8 mouse cellular contexts compared by ENCODE assay signal in the genomic region with DNA sequence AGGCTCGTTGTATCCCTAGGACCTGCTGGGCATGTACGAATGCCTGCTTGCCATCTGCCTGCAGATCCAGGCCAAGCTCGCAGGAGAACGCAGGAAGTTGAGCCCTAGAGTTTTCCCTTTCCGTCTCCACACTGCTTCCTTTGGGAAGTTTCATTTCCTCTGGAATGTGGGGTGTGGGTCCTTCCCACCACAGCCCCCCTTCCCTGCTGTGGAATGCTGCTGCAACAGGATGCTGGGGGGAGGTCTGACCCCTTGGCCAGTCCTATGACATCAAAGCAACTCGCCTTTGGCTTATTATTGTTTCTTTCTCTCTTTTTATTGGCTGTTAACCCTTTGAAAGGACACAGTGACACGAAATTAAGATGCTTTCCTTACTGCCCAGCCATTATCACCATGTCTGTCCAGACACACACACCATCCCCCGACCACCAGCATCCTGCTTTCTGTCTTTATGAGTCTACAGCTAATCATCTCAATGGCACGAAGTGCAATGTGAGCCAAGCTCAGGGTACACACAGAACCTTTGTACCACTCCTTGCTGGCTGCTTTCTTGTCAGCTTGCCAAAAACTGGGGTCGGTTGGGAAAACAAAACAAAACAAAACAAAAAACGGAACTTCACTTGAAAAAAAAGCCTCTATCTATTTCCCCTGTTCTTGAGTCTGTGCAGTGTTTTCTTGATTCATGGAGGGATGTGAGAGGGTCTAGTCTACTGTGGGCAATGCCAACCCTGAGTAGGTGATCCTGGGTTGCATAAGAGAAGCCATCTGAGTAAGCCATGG.
DNase-seq lines count a peak whose midpoint lies in the region; ATAC-seq and TF ChIP-seq lines count a peak whose summit lies in the region.

No protein-coding gene starts in this region.

- H3K4me2 ChIP-seq in hindbrain, postnatal 0 days (ENCODE audit: low read depth, low read length), result no peak overlapping the region
- no peak overlapping the region for H3K4me2 ChIP-seq in liver, embryonic 13.5 days

- no peak overlapping the region for H3K27ac ChIP-seq in cerebellum, adult 2 months (ENCODE audit: insufficient read depth, low read length)
- H3K27ac ChIP-seq in embryonic facial prominence, embryonic 10.5 days (replicated peaks), result peak overlapping the region; percentile 68
- no peak overlapping the region for H3K27ac ChIP-seq in hindbrain, postnatal 0 days
- 0 out of 2 replicates have a peak overlapping the region, but pooled peaks have one; percentile 19 for H3K27ac ChIP-seq in liver, embryonic 13.5 days
- H3K27ac ChIP-seq in left cerebral cortex, adult 2 months, result no peak overlapping the region

- intact Hi-C loops in left cerebral cortex, adult 2 months (cut with DNase I), result no loop called here
- intact Hi-C loops in left cerebral cortex, postnatal 14 days (cut with DNase I), result no loop called here

- no peak for TF ChIP-seq POLR2A in cerebellum, adult 2 months (IDR thresholded peaks at IDR 0.05; ENCODE audit: borderline replicate concordance, insufficient read depth, low read length)

- no peak overlapping the region for H3K9ac ChIP-seq in hindbrain, postnatal 0 days (replicated peaks; ENCODE audit: low read length)
- H3K9ac ChIP-seq in liver, embryonic 13.5 days, result no peak overlapping the region

- H3K27me3 ChIP-seq in cerebellum, adult 2 months (ENCODE audit: control insufficient read depth, insufficient read depth, low read length), result no peaks in the 10 kb centered on the region
- no peaks in the 10 kb centered on the region for H3K27me3 ChIP-seq in embryonic facial prominence, embryonic 10.5 days (replicated peaks; ENCODE audit: low read depth, poor library complexity, severe bottlenecking)
- no peaks in the 10 kb centered on the region for H3K27me3 ChIP-seq in hindbrain, postnatal 0 days (ENCODE audit: insufficient read depth, low read length)
- H3K27me3 ChIP-seq in liver, embryonic 13.5 days, result no peaks in the 10 kb centered on the region

- no peaks in the 10 kb centered on the region for H3K4me1 ChIP-seq in cerebellum, adult 2 months (ENCODE audit: control insufficient read depth, insufficient read depth, low read length)
- H3K4me1 ChIP-seq in embryonic facial prominence, embryonic 10.5 days, result peaks cover 39% of the 10 kb centered on the region
- H3K4me1 ChIP-seq in hindbrain, postnatal 0 days (ENCODE audit: insufficient read depth, low read length), result peaks cover 8% of the 10 kb centered on the region
- no peaks in the 10 kb centered on the region for H3K4me1 ChIP-seq in liver, embryonic 13.5 days (replicated peaks)

- TF ChIP-seq CTCF in cerebellum, adult 2 months (IDR thresholded peaks at IDR 0.05; ENCODE audit: borderline replicate concordance, insufficient read depth, low read depth, low read length), result no peak
- TF ChIP-seq CTCF in hindbrain, postnatal 0 days (IDR thresholded peaks at IDR 0.05; ENCODE audit: low read depth), result no peak
- no peak for TF ChIP-seq CTCF in left cerebral cortex, adult 2 months (IDR thresholded peaks at IDR 0.05)

- H3K36me3 ChIP-seq in embryonic facial prominence, embryonic 10.5 days (replicated peaks), result no peaks in the 10 kb centered on the region
- H3K36me3 ChIP-seq in hindbrain, postnatal 0 days (ENCODE audit: insufficient read depth, low read length), result no peaks in the 10 kb centered on the region
- no peaks in the 10 kb centered on the region for H3K36me3 ChIP-seq in liver, embryonic 13.5 days

- ATAC-seq in hindbrain, postnatal 0 days, result no peak
- 0 out of 2 replicates have a peak, but pooled peaks have one; percentile 41 for ATAC-seq in liver, embryonic 13.5 days (ENCODE audit: low read depth)

- no peak overlapping the region for H3K4me3 ChIP-seq in cerebellum, adult 2 months (replicated peaks; ENCODE audit: insufficient read depth, low read depth, low read length)
- 0 out of 2 replicates have a peak overlapping the region, but pooled peaks have one; percentile 13 for H3K4me3 ChIP-seq in embryonic facial prominence, embryonic 10.5 days
- no peak overlapping the region for H3K4me3 ChIP-seq in hindbrain, postnatal 0 days (ENCODE audit: low read length)
- H3K4me3 ChIP-seq in liver, embryonic 13.5 days (replicated peaks), result no peak overlapping the region
- no peak overlapping the region for H3K4me3 ChIP-seq in left cerebral cortex, adult 2 months

- WGBS in cerebellum, adult 2 months, result 14% methylated on average over 11 of the region's 11 CpGs
- 26% methylated on average over 11 of the region's 11 CpGs for WGBS in embryonic facial prominence, embryonic 10.5 days
- 21% methylated on average over 11 of the region's 11 CpGs for WGBS in hindbrain, postnatal 0 days
- whole genome bisulfite sequencing in liver, embryonic 13.5 days (ENCODE audit: insufficient replicate concordance), result 25% methylated on average over 11 of the region's 11 CpGs

- DNase-seq in cerebellum, postnatal 10 days, result peak; percentile 21 to 50
- no peak for DNase-seq in cerebellum, adult 2 months
- DNase-seq in embryonic facial prominence, embryonic 10.5 days (ENCODE audit: low spot score), result peak; percentile 49
- peak; percentile 28 for DNase-seq in hindbrain, postnatal 0 days (ENCODE audit: low spot score)
- no peak for DNase-seq in liver, embryonic 13.5 days
- DNase-seq in left cerebral cortex, adult 2 months (ENCODE audit: extremely low spot score in 1 of 2, low spot score in 2 of 2), result no peak
- DNase-seq in urinary bladder, postnatal 25 days (ENCODE audit: low spot score), result no peak
- DNase-seq in left cerebral cortex, postnatal 14 days (ENCODE audit: low spot score in 2 of 2), result no peak

- no peaks in the 10 kb centered on the region for H3K9me3 ChIP-seq in embryonic facial prominence, embryonic 10.5 days
- H3K9me3 ChIP-seq in hindbrain, postnatal 0 days (ENCODE audit: low read length), result no peaks in the 10 kb centered on the region
- no peaks in the 10 kb centered on the region for H3K9me3 ChIP-seq in liver, embryonic 13.5 days (replicated peaks)

Comparison
In these comparisons a context has a peak if more than half of its experiments do, and no peak if none do; other contexts are left out.
1. DNase-seq: peak in cerebellum, postnatal 10 days (2 of 2), embryonic facial prominence, embryonic 10.5 days (single experiment) and hindbrain, postnatal 0 days (single experiment); none in cerebellum, adult 2 months (0 of 2), liver, embryonic 13.5 days (single experiment), left cerebral cortex, adult 2 months (0 of 2), urinary bladder, postnatal 25 days (single experiment) and left cerebral cortex, postnatal 14 days (0 of 2).
2. H3K27ac ChIP-seq: peak in embryonic facial prominence, embryonic 10.5 days (single experiment) and liver, embryonic 13.5 days (single experiment); none in cerebellum, adult 2 months (single experiment), hindbrain, postnatal 0 days (single experiment) and left cerebral cortex, adult 2 months (single experiment).